Mouse (Mus musculus) testis, adult 2 months (tissue): ENCODE results near the gene Fhl2. TPM values are rescaled to one million over a fixed set of nuclear protein-coding genes. Genes with fewer than 3 reads are reported as not detected.

Experiments
- H3K27ac ChIP-seq: fragments of 200-500 bp; 2 replicates; pipeline ENCODE4 v1.5.1; 2012; ENCODE audit warnings: low read depth, low read length; ENCODE audit not compliant: control insufficient read depth, insufficient read depth
- H3K27me3 ChIP-seq: fragments of 200-500 bp; 2 replicates; pipeline ENCODE4 v1.6.1; 2012; ENCODE audit warnings: mild to moderate bottlenecking, low read length, moderate library complexity; ENCODE audit not compliant: control insufficient read depth, insufficient read depth
- H3K36me3 ChIP-seq: fragments of 200-500 bp; 2 replicates; pipeline ENCODE4 v1.6.1; 2012; ENCODE audit warnings: mild to moderate bottlenecking, low read length; ENCODE audit not compliant: control insufficient read depth, insufficient read depth
- H3K4me1 ChIP-seq: fragments of 200-500 bp; 2 replicates; pipeline ENCODE4 v1.6.1; 2012; ENCODE audit warnings: low read length; ENCODE audit not compliant: control insufficient read depth, insufficient read depth
- H3K4me3 ChIP-seq: fragments of 200-500 bp; 2 replicates; pipeline ENCODE4 v1.5.1; 2012; ENCODE audit warnings: low read depth, mild to moderate bottlenecking, low read length, moderate library complexity, mixed read lengths; ENCODE audit not compliant: control insufficient read depth
- CTCF ChIP-seq: fragments of 200-500 bp; IDR thresholded peaks from 2 replicates; pipeline ENCODE4 v1.5.1; 2012; ENCODE audit warnings: low read depth, mild to moderate bottlenecking, inconsistent platforms, low read length, moderate library complexity; ENCODE audit not compliant: control insufficient read depth, insufficient read depth, insufficient replicate concordance
- POLR2A ChIP-seq: fragments of 200-500 bp; IDR thresholded peaks from 2 replicates; pipeline ENCODE4 v1.6.1; 2012; ENCODE audit warnings: low read depth, mild to moderate bottlenecking, inconsistent platforms, low read length, moderate library complexity; ENCODE audit not compliant: control insufficient read depth
- polyA plus RNA-seq: library from polyadenylated mRNA; depleted of rRNA; stranded (reverse); fragments of >200 nt; gene quantifications from 2 replicates; pipeline ENCODE4 v1.2.3, GENCODE M21; 2012

Fhl2 gene
- polyA plus RNA-seq, 1 experiment, result 13.7 TPM

DNA sequence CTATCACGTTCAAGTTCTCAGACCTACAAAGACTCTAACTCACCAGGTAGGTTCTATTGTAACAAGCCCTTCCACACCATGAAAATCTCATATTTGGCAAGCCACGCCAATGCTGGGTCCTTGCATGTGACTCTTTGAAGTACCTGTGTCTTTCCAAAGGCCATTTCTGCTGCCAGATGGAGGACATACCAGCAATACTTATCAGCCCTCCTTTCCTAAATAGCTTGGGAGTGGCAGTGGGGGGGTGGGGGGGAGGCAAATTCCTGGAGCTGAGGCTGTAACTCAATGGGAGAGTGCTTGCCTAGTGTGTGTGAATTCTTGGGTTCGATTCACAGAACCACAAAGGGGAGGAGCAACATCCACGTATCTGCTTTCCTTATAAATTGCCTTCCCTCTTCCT, 72.1 kb downstream of the Fhl2 start:
- H3K4me1 ChIP-seq, result no peaks in the 10 kb centered on the region
- no peaks in the 10 kb centered on the region for H3K36me3 ChIP-seq
- no peak overlapping the region for H3K27ac ChIP-seq
- no peaks in the 10 kb centered on the region for H3K27me3 ChIP-seq
- TF ChIP-seq POLR2A (no peak), CTCF (no peak)
- H3K4me3 ChIP-seq, result no peak overlapping the region

DNA sequence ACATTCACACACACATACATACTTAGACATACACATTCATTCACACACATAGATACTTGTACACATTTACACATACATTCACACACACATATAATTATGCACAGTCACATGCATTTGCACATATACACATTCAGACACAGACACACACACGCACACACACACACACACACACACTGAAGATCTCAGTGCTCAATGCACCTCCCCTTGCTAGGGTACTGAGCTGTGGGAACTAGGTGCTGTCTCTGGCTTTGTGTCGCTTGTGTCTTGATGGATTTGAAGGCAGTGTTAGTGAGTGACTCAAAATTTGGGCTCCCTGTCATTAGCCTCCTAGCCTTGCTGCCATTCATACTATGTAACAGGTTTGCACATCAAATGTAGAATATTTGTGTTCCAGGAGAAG, 74.2 kb downstream of the Fhl2 start:
- Histone ChIP-seq H3K27me3 (no peaks in the 10 kb centered on the region), H3K4me3 (no peak overlapping the region), H3K36me3 (no peaks in the 10 kb centered on the region), H3K27ac (no peak overlapping the region), H3K4me1 (no peaks in the 10 kb centered on the region)
- TF ChIP-seq CTCF (no peak), POLR2A (no peak)

DNA sequence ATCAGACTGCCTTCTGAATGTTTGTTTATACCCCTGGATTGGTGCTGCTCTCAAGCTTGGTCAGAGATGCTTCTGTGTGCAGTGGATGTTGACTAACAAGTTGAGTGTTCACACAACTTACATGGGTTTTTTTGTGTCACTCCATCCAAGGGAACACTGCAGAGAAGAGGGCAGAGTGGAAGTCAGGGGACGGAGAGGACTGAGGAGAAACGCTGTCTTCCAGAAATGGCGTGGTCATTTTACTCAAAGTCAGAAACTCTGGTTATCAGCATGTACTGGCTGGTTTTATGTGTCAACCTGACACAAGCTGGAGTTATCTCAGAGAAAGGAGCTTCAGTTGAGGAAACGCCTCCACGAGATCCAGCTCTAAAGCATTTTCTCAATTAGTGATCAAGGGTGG, 75.8 kb downstream of the Fhl2 start:
- H3K4me3 ChIP-seq, result no peak overlapping the region
- no peaks in the 10 kb centered on the region for H3K27me3 ChIP-seq
- H3K36me3 ChIP-seq, result no peaks in the 10 kb centered on the region
- no peak overlapping the region for H3K27ac ChIP-seq
- H3K4me1 ChIP-seq, result no peaks in the 10 kb centered on the region
- TF ChIP-seq CTCF (no peak), POLR2A (no peak)

DNA sequence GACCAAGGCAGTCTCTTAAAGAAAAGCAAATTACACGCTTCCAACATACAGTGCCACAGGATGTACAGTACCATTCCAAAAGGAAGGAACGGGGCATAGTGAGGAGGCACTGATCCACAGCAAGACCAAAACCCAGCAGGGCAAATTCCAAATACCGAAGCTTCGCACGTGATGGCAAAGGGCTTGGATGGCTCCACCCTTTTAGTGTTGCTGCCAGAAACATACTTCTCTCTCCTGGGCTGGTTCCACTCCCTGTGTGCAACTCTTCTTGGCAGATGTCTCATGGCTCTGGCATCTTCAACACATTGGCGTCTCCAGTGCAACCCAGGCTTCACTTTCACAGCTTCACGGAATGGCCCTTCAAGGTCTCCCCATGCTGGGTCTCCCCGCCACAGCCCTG, 79.3 kb downstream of the Fhl2 start:
- H3K4me3 ChIP-seq, result no peak overlapping the region
- H3K27ac ChIP-seq, result no peak overlapping the region
- H3K27me3 ChIP-seq, result no peaks in the 10 kb centered on the region
- no peaks in the 10 kb centered on the region; the same call in 1 of the 2 replicates for H3K36me3 ChIP-seq
- no peaks in the 10 kb centered on the region for H3K4me1 ChIP-seq
- TF ChIP-seq POLR2A, result no peak
- TF ChIP-seq CTCF, result no peak

DNA sequence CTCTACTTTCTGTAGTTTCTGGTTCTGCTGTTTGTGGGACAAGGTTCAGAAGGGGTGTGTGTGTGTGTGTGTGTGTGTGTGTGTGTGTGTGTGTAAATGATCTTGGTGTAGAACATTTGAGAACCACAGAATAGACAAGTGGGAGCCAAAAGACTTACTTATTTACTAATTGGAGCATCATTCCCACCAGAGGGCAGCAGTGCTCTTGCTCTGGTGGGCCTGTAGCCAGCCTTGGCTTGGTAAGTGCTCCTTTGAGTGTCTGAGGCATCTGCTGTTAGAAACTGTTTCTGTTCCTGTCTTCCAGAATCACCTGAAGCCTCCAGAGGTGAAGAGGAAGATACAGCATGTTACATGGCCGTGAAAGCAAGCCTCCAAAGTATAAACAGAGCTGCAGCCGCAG, 83.9 kb downstream of the Fhl2 start:
- no peak overlapping the region for H3K27ac ChIP-seq
- H3K4me1 ChIP-seq, result no peaks in the 10 kb centered on the region
- H3K4me3 ChIP-seq, result no peak overlapping the region
- TF ChIP-seq POLR2A, result no peak
- peak; percentile 35; the same call in 1 of the 2 replicates for TF ChIP-seq CTCF
- H3K27me3 ChIP-seq, result no peaks in the 10 kb centered on the region
- H3K36me3 ChIP-seq, result peaks cover 1% of the 10 kb centered on the region; the same call in 1 of the 2 replicates

DNA sequence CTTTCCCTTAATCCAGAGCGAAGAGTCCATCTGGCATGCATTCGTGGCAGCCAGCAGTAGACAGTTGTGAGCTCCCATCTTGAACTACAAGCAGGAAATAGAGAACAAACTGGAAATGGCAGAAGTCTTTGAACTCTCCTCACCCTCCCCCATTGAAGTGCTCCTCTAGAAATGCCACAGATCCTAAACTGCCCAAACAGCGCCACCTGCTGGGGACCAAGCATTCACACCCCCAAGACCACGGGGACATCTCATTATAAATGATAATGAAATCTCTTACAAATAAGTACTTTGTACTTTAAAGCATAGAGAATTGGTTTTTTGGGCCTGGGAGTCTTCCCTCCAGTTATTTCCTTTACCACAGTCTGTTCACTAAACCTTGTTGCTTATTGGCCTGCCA, 86.2 kb downstream of the Fhl2 start:
- Histone ChIP-seq H3K36me3 (peaks cover 3% of the 10 kb centered on the region; the same call in 1 of the 2 replicates), H3K4me1 (no peaks in the 10 kb centered on the region), H3K4me3 (no peak overlapping the region), H3K27ac (no peak overlapping the region), H3K27me3 (no peaks in the 10 kb centered on the region)
- no peak for TF ChIP-seq POLR2A
- TF ChIP-seq CTCF, result peak; percentile 64; the same call in 1 of the 2 replicates

DNA sequence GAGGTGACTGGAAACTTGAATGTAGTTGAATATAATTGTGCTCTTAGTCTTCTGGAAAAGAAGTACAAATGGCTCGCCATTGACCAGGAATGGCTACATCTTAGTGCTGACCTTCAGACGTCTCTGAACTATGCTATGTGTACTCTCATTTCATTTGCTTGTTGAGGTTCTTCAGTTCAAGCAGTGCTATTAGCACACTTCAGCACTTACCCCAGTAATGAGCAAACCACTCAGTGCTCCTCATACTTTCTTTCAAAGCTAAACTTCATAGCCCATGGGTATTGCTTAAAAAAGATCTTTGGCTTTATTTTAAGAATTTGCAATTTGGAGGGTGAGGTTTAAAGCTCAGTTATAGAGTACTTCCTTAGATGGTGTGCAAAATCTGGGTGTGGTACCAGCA, 88.1 kb downstream of the Fhl2 start:
- Histone ChIP-seq H3K4me1 (no peaks in the 10 kb centered on the region), H3K4me3 (no peak overlapping the region), H3K36me3 (peaks cover 3% of the 10 kb centered on the region; the same call in 1 of the 2 replicates), H3K27ac (no peak overlapping the region), H3K27me3 (no peaks in the 10 kb centered on the region)
- TF ChIP-seq POLR2A, result no peak
- TF ChIP-seq CTCF, result no peak
